Mouse (Mus musculus): ENCODE results near the gene Sar1a. TPM values are rescaled to one million over a fixed set of nuclear protein-coding genes. Genes with fewer than 3 reads are reported as not detected.

Gene Sar1a
- polyA plus RNA-seq, 1 experiment: 41.5 TPM

DNA sequence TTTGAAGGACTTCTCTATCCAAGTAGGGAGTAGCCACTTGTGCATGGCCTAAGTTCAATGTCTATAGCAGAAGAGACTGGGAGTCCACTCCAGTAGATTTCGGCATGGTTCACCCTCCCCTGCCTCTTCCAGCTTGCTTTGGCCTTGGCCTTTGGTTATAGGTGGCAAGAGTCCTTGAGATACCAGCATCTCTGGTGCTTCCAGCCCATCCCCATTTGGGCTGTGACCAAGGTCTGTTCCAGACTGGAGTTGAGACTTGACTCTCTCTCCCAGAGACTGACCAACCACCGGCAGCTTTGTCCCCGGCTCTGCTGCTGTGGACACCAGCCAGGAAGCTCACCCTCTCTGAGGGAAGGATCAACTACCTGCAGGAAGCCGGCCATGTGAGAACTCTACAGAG lies 58.0 kb downstream of the Sar1a start:
- TF ChIP-seq GATA1 (IDR thresholded peaks at IDR 0.05; ENCODE audit: low read length): no peak

DNA sequence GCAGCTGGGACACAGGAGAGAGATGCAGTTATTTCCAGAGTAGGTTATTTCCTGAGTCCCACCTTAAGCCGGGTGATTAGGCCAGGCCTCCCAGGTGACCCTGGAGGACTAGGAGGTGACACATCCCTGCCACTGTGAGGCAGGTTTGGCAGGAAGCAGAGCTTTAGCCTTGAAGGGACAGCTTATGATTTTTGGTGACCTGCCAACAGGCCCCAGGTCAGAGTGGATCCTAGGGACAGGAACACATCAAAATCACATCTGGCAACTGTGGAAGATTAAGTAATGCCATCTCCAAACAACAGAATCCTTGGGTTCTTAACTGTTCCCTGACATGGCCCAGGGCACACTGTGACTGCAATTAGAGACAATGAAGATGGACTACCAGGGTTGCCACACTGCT lies 61.2 kb downstream of the Sar1a start:
- no peak for TF ChIP-seq GATA1 (IDR thresholded peaks at IDR 0.05; ENCODE audit: low read length)

DNA sequence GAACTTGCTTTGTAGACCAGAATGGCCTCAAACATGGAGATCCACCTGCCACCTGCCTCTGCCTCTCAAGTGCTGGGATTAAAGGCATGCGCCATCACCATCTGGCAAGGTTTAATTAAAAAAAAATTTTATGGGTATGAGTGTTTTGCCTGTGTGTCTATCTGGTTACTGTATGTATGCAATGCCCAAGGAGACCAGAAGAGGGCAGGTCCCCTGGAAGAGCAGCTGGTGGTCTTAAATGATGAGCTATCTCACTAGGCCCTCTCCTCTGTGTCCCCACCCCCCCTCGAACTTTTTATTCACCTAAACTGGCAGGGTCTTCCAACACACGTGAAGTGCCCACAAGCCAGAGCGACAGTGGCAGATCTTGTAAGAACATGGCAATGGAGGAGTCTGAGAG lies 61.8 kb downstream of the Sar1a start:
- no peak for TF ChIP-seq GATA1 (IDR thresholded peaks at IDR 0.05; ENCODE audit: low read length)

DNA sequence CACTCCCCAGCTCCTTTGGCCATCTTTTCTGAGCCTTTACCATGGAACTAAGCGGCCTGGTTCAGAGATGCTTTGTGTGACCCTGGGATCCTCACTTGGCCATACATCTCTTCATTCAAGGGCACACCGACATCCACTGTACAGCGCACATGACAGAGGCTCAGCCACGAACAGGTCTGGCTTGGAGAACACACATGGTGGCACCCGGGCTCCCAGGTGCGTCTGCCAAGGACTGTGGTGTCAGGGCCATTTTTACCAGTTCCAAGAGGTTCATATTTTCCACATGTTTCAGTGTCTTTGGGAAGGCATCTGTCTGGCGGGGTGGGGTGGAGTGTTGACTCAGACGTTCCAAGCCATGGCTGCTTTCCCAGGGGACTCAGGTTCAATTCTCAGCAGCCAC lies 62.2 kb downstream of the Sar1a start:
- TF ChIP-seq GATA1 (IDR thresholded peaks at IDR 0.05; ENCODE audit: low read length): no peak

Other genes with a start within 250 kb of the Sar1a start
- gene Eif4ebp2, start 227.6 kb upstream of the Sar1a start, polyA plus RNA-seq (2012): 92.1 and 97.1 TPM in 2 replicates
- 10.3 and 15.8 TPM in 2 replicates for gene Lrrc20, start 204.5 kb upstream of the Sar1a start, polyA plus RNA-seq (2012)
- not detected in 2 replicates for gene Npffr1, start 84.8 kb upstream of the Sar1a start, polyA plus RNA-seq (2012)
- gene Ppa1, start 31.7 kb upstream of the Sar1a start, polyA plus RNA-seq (2012): 26.1 and 37.7 TPM in 2 replicates
- gene Tysnd1, start 15.2 kb downstream of the Sar1a start, polyA plus RNA-seq (2012): 112 and 127 TPM in 2 replicates
- gene Aifm2, start 35.0 kb downstream of the Sar1a start, polyA plus RNA-seq (2012): 1.5 and 1.6 TPM in 2 replicates
- gene H2afy2, start 103.8 kb downstream of the Sar1a start, polyA plus RNA-seq (2012): not detected in 2 replicates